Mouse (Mus musculus): ENCODE data around the gene Tmem108. TPM values are rescaled to one million over a fixed set of nuclear protein-coding genes. Genes with fewer than 3 reads are reported as not detected.

Tmem108 gene
- polyA plus RNA-seq, 1 experiment from 2014 or later = 33.2 TPM

DNA sequence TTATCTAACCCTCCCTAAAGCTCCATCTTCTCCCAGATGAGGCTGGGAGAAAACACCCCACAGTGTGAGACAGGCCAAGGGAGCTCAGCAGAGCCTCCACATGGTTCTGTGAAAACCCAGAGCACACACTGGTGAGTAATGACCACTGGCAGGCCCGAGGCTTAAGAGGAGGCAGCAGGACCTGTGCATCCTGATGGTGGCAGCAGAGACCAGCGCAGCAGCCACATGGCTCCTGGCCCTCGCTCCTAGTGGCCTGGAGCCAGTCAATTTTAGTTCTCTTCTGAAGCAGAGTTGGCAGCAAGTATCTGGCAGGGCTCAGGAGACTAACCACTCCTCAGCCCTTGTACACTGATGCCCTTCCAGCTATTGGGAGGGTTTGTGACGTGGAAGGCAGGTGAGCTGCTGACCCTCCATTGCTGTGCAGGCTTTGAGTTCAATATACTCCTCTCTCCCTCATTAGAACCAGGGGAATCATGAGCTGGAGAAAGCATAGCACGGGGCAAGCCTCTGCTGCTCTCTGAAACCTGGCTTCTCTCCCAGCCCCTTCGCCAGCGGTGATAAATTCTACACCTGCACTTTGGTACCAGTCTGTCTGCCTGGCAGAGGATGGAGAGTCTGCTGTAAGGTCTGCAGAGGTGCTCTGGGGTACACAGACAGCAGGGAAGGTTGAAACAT is 267.2 kb downstream of the Tmem108 start:
- 35% methylated on average over 7 of the region's 7 CpGs for WGBS
- Histone ChIP-seq H3K4me1 (ENCODE audit: control insufficient read depth, insufficient read depth, low read length) (peaks cover 8% of the 10 kb centered on the region; the same call in 1 of the 2 replicates), H3K4me2 (ENCODE audit: low read length) (no peak overlapping the region), H3K27ac (replicated peaks; ENCODE audit: low read depth, low read length) (no peak overlapping the region), H3K36me3 (ENCODE audit: control insufficient read depth, insufficient read depth, low read length) (no peaks in the 10 kb centered on the region), H3K9me3 (ENCODE audit: control insufficient read depth, low read length) (no peaks in the 10 kb centered on the region), H3K9ac (replicated peaks; ENCODE audit: low read length) (no peak overlapping the region), H3K27me3 (ENCODE audit: control insufficient read depth, insufficient read depth, low read length) (peaks cover 18% of the 10 kb centered on the region), H3K4me3 (replicated peaks; ENCODE audit: low read depth, low read length) (no peak overlapping the region)
- peak; percentile 80; the same call in 1 of the 2 replicates for ATAC-seq (ENCODE audit: low FRiP score, low TSS enrichment)
- peak; percentile 91 for DNase-seq

GRCm38 (mm10) chr9:103491985-103492384 is 269.7 kb downstream of the Tmem108 start:
- no peaks in the 10 kb centered on the region for H3K36me3 ChIP-seq (ENCODE audit: control insufficient read depth, insufficient read depth, low read length)
- no peak overlapping the region for H3K27ac ChIP-seq (replicated peaks; ENCODE audit: low read depth, low read length)
- no peaks in the 10 kb centered on the region for H3K9me3 ChIP-seq (ENCODE audit: control insufficient read depth, low read length)
- ATAC-seq (ENCODE audit: low FRiP score, low TSS enrichment) (no peak), DNase-seq (no peak)
- no peak overlapping the region for H3K4me2 ChIP-seq (ENCODE audit: low read length)
- WGBS = 90% methylated on average over 8 of the region's 8 CpGs
- peaks cover 5% of the 10 kb centered on the region for H3K27me3 ChIP-seq (ENCODE audit: control insufficient read depth, insufficient read depth, low read length)
- H3K9ac ChIP-seq (replicated peaks; ENCODE audit: low read length) = no peak overlapping the region
- no peak overlapping the region for H3K4me3 ChIP-seq (replicated peaks; ENCODE audit: low read depth, low read length)
- peaks cover 9% of the 10 kb centered on the region; the same call in 1 of the 2 replicates for H3K4me1 ChIP-seq (ENCODE audit: control insufficient read depth, insufficient read depth, low read length)

GRCm38 (mm10) chr9:103490439-103490838 is 271.2 kb downstream of the Tmem108 start:
- H3K9ac ChIP-seq (replicated peaks; ENCODE audit: low read length) = no peak overlapping the region
- H3K4me3 ChIP-seq (replicated peaks; ENCODE audit: low read depth, low read length) = no peak overlapping the region
- H3K4me2 ChIP-seq (ENCODE audit: low read length) = no peak overlapping the region
- H3K27ac ChIP-seq (replicated peaks; ENCODE audit: low read depth, low read length) = no peak overlapping the region
- H3K36me3 ChIP-seq (ENCODE audit: control insufficient read depth, insufficient read depth, low read length) = no peaks in the 10 kb centered on the region
- H3K4me1 ChIP-seq (ENCODE audit: control insufficient read depth, insufficient read depth, low read length) = peaks cover 12% of the 10 kb centered on the region; the same call in 1 of the 2 replicates
- no peaks in the 10 kb centered on the region for H3K27me3 ChIP-seq (ENCODE audit: control insufficient read depth, insufficient read depth, low read length)
- DNase-seq (peak; percentile 85), ATAC-seq (ENCODE audit: low FRiP score, low TSS enrichment) (peak; percentile 49)
- H3K9me3 ChIP-seq (ENCODE audit: control insufficient read depth, low read length) = no peaks in the 10 kb centered on the region
- WGBS = 26% methylated on average over 2 of the region's 2 CpGs

- no peak for DNase-seq
- no peaks in the 10 kb centered on the region for H3K36me3 ChIP-seq (ENCODE audit: control insufficient read depth, insufficient read depth, low read length)
- no peak overlapping the region for H3K4me2 ChIP-seq (ENCODE audit: low read length)
- no peaks in the 10 kb centered on the region for H3K9me3 ChIP-seq (ENCODE audit: control insufficient read depth, low read length)
- 86% methylated on average over 4 of the region's 4 CpGs for WGBS
- H3K27me3 ChIP-seq (ENCODE audit: control insufficient read depth, insufficient read depth, low read length) = no peaks in the 10 kb centered on the region
- H3K9ac ChIP-seq (replicated peaks; ENCODE audit: low read length) = no peak overlapping the region
- ATAC-seq (ENCODE audit: low FRiP score, low TSS enrichment) = no peak
- H3K27ac ChIP-seq (replicated peaks; ENCODE audit: low read depth, low read length) = no peak overlapping the region
- no peak overlapping the region for H3K4me3 ChIP-seq (replicated peaks; ENCODE audit: low read depth, low read length)
- H3K4me1 ChIP-seq (ENCODE audit: control insufficient read depth, insufficient read depth, low read length) = peaks cover 8% of the 10 kb centered on the region; the same call in 1 of the 2 replicates
Observed at GRCm38 (mm10) chr9:103489883-103490282, 271.8 kb downstream of the Tmem108 start.

- WGBS = 63% methylated on average over 7 of the region's 7 CpGs
- 0 out of 2 replicates have a peak, but pooled peaks cover 4% of the 10 kb centered on the region for H3K4me1 ChIP-seq (ENCODE audit: control insufficient read depth, insufficient read depth, low read length)
- no peak for DNase-seq
- no peak for ATAC-seq (ENCODE audit: low FRiP score, low TSS enrichment)
- H3K9ac ChIP-seq (replicated peaks; ENCODE audit: low read length) = no peak overlapping the region
- H3K27me3 ChIP-seq (ENCODE audit: control insufficient read depth, insufficient read depth, low read length) = no peaks in the 10 kb centered on the region
- no peak overlapping the region for H3K4me3 ChIP-seq (replicated peaks; ENCODE audit: low read depth, low read length)
- no peak overlapping the region for H3K27ac ChIP-seq (replicated peaks; ENCODE audit: low read depth, low read length)
- no peaks in the 10 kb centered on the region for H3K9me3 ChIP-seq (ENCODE audit: control insufficient read depth, low read length)
- no peaks in the 10 kb centered on the region for H3K36me3 ChIP-seq (ENCODE audit: control insufficient read depth, insufficient read depth, low read length)
- H3K4me2 ChIP-seq (ENCODE audit: low read length) = no peak overlapping the region
Observed at GRCm38 (mm10) chr9:103489096-103489495, 272.5 kb downstream of the Tmem108 start.

DNA sequence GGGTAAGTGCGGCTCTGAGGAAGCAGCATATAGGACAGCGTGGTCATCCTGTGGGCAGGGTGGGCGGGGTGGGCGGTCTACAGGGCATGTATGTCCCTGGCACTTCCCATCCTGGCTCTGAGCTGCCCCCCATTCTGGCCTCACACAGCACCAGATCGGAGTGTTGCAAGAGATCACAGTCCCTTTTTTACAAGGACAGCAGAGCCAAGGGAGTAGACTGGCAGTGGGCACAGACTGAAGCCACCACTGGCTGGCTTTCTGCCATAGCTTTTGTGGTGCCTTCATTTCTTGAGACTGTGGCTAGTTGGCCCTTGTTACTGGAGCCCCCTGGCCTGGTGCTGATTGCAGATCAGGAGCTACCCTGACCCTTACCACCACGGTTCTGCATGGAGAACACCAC is 275.4 kb downstream of the Tmem108 start:
- Histone ChIP-seq H3K4me3 (replicated peaks; ENCODE audit: low read depth, low read length) (no peak overlapping the region), H3K9me3 (ENCODE audit: control insufficient read depth, low read length) (no peaks in the 10 kb centered on the region), H3K36me3 (ENCODE audit: control insufficient read depth, insufficient read depth, low read length) (no peaks in the 10 kb centered on the region), H3K9ac (replicated peaks; ENCODE audit: low read length) (no peak overlapping the region), H3K27me3 (ENCODE audit: control insufficient read depth, insufficient read depth, low read length) (no peaks in the 10 kb centered on the region), H3K27ac (replicated peaks; ENCODE audit: low read depth, low read length) (no peak overlapping the region), H3K4me2 (ENCODE audit: low read length) (no peak overlapping the region), H3K4me1 (ENCODE audit: control insufficient read depth, insufficient read depth, low read length) (0 out of 2 replicates have a peak, but pooled peaks cover 4% of the 10 kb centered on the region)
- WGBS = 81% methylated on average over 5 of the region's 6 CpGs
- ATAC-seq (ENCODE audit: low FRiP score, low TSS enrichment) (no peak), DNase-seq (no peak)

DNA sequence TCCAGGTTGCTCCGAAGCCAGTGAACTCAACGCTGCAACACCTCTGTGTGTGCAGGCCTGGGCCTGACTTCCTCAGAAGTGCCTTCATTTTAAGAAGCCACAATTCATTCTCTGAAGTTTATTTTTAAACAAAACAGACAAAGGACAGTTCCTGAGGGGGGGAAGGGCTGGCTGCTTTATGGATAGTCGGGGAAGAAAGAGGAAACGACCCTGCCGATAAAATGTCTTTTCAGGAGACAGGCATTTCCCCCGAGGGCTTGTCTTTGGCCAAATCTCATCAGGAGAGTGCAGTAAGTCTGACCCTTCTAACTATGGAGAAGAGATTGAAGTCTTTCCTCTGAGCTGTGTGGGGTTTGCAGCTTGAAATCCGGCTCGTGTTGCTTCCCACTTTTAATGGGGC is 276.0 kb downstream of the Tmem108 start:
- Histone ChIP-seq H3K4me1 (ENCODE audit: control insufficient read depth, insufficient read depth, low read length) (peaks cover 9% of the 10 kb centered on the region; the same call in 1 of the 2 replicates), H3K4me2 (ENCODE audit: low read length) (no peak overlapping the region), H3K27me3 (ENCODE audit: control insufficient read depth, insufficient read depth, low read length) (no peaks in the 10 kb centered on the region), H3K27ac (replicated peaks; ENCODE audit: low read depth, low read length) (no peak overlapping the region), H3K9ac (replicated peaks; ENCODE audit: low read length) (no peak overlapping the region), H3K36me3 (ENCODE audit: control insufficient read depth, insufficient read depth, low read length) (no peaks in the 10 kb centered on the region), H3K4me3 (replicated peaks; ENCODE audit: low read depth, low read length) (no peak overlapping the region), H3K9me3 (ENCODE audit: control insufficient read depth, low read length) (no peaks in the 10 kb centered on the region)
- ATAC-seq (ENCODE audit: low FRiP score, low TSS enrichment) (no peak), DNase-seq (no peak)
- WGBS = 57% methylated on average over 8 of the region's 8 CpGs

DNA sequence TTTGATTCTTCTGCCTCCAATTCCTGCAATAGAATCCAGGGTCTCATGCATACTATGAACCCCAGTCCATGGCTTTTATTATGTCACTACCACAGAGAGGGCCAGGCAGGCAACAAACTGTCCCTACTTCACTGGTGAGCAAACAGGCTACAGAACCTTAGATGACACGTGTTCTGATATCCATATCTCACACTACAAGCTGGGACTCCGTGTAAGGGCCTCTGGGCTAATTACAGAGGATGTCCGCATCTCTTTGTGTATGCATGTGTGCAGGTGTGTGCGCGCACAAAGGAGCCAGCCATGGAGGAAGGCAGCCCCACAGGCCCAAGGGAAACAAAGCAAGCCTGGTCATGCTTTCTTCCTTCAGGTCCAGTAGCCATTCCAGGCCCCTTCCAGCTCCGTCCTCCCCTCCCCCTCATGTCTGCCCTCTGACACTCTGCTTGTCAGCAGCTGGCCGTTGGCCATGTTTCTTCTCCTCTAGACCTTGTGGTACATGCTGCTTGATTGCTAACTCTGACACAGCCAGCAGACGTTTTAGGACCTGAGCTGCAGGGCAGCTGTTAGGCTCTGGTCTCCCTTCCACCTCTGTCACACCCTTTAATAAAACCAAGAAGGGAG is 280.9 kb downstream of the Tmem108 start:
- no peaks in the 10 kb centered on the region for H3K27me3 ChIP-seq (ENCODE audit: control insufficient read depth, insufficient read depth, low read length)
- no peak overlapping the region for H3K9ac ChIP-seq (replicated peaks; ENCODE audit: low read length)
- H3K9me3 ChIP-seq (ENCODE audit: control insufficient read depth, low read length) = no peaks in the 10 kb centered on the region
- H3K4me2 ChIP-seq (ENCODE audit: low read length) = no peak overlapping the region
- WGBS = 41% methylated on average over 8 of the region's 8 CpGs
- peak; percentile 56 for DNase-seq
- no peak for ATAC-seq (ENCODE audit: low FRiP score, low TSS enrichment)
- H3K27ac ChIP-seq (replicated peaks; ENCODE audit: low read depth, low read length) = no peak overlapping the region
- no peak overlapping the region for H3K4me3 ChIP-seq (replicated peaks; ENCODE audit: low read depth, low read length)
- H3K4me1 ChIP-seq (ENCODE audit: control insufficient read depth, insufficient read depth, low read length) = peaks cover 16% of the 10 kb centered on the region; the same call in 1 of the 2 replicates
- no peaks in the 10 kb centered on the region for H3K36me3 ChIP-seq (ENCODE audit: control insufficient read depth, insufficient read depth, low read length)
